Mouse (Mus musculus) thymus, adult 2 months (tissue): ENCODE measurements around the gene Stk16. TPM values are rescaled to one million over a fixed set of nuclear protein-coding genes. Genes with fewer than 3 reads are reported as not detected.
A peak's percentile ranks its signal among the peaks of the same experiment; 100 is the strongest.

Experiments
- DNase-seq: peaks from one replicate; pipeline ENCODE4 v3.0.0; 2021
- H3K27ac ChIP-seq: fragments of 200-500 bp; 2 replicates; pipeline ENCODE4 v1.5.1; 2012; ENCODE audit warnings: low read length, control low read depth; ENCODE audit not compliant: control insufficient read depth, insufficient read depth
- H3K27me3 ChIP-seq: fragments of 200-500 bp; 2 replicates; pipeline ENCODE4 v1.6.1; 2012; ENCODE audit warnings: mild to moderate bottlenecking, low read length, moderate library complexity, mixed read lengths; ENCODE audit not compliant: control insufficient read depth, insufficient read depth
- H3K36me3 ChIP-seq: fragments of 200-500 bp; 2 replicates; pipeline ENCODE4 v1.6.1; 2012; ENCODE audit warnings: mild to moderate bottlenecking, low read length, moderate library complexity; ENCODE audit not compliant: control insufficient read depth, insufficient read depth
- H3K4me1 ChIP-seq: fragments of 200-500 bp; replicated peaks from 2 replicates; pipeline ENCODE4 v1.6.1; 2012; ENCODE audit warnings: low read length; ENCODE audit not compliant: control insufficient read depth, insufficient read depth
- H3K4me3 ChIP-seq: fragments of 200-500 bp; 2 replicates; pipeline ENCODE4 v1.5.1; 2012; ENCODE audit warnings: mild to moderate bottlenecking, low read length, control low read depth, moderate library complexity; ENCODE audit not compliant: control insufficient read depth, insufficient read depth
- CTCF ChIP-seq: fragments of 200-500 bp; IDR thresholded peaks from 2 replicates; pipeline ENCODE4 v1.5.1; 2012; ENCODE audit warnings: mild to moderate bottlenecking, control low read depth, low read length, moderate library complexity, borderline replicate concordance; ENCODE audit not compliant: control insufficient read depth, poor library complexity, insufficient read depth; ENCODE audit errors: extremely low read depth
- POLR2A ChIP-seq: fragments of 200-500 bp; IDR thresholded peaks from 2 replicates; pipeline ENCODE4 v1.6.1; 2012; ENCODE audit warnings: mild to moderate bottlenecking, low read length, control low read depth, moderate library complexity; ENCODE audit not compliant: control insufficient read depth, poor library complexity, insufficient read depth; ENCODE audit errors: extremely low read depth
- WGBS: fragments of 180-500 bp; shearing (Covaris S2); methylation state at CpG from one replicate; pipeline ENCODE4 v1.1.7; 2018; 5-methylcytosine and 5-hydroxymethylcytosine counted together
- polyA plus RNA-seq: library from polyadenylated mRNA; depleted of rRNA; stranded (reverse); fragments of >200 nt; gene quantifications from 2 replicates; pipeline ENCODE4 v1.2.3, GENCODE M21; 2012; rRNA removed

Stk16 gene
- polyA plus RNA-seq, result 340 and 342 TPM in 2 replicates

DNA sequence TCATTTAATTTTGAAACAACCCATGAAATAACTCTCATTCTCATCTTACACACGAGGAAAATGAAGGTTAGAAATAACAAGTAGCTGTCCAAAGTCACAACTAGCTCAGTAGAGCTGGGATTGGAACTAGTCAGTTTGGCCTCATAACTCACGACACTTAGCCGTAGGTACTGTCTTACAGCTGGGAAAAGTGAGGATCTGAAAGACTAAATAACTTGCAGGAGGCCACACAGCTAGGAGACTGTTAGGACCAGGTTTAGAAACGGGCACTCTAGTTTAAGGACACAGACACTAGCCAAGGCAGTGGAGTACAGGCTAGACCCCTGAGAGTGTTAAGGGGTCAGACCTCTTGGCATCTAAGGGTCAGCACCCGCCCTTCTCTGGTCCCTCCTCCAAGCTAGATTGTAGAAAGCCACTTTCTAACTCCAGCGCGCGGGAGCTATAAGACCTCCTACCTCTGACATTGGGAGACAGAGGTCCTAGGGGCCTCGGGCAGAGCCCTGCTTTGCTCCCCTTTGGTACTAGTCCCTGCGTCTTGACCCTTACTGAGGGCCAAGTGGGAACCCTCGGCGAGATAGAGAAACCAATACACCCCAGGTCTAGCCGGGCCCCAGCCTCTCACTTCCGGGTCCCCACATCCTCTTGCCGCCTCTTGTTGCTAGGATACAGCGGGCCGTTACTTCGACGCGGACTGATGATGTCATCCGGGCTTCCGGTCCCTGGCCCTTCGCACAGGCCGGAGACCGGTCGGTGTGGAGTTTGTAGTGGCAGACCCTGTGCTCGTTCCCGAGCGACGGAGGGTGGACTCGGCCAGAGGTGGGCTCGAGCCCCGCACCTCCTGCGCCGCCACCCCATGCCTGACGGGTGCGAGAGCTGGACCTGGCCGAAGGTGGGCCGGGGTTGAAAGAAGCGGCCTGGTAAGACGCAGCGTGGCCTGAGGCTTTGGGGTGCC, at the start of gene Stk16, which contains the start of gene Glb1l:
TSS of gene Stk16 (plus strand) at position 703 of the 952 bp plus-strand sequence.
TSS of gene Glb1l (minus strand) at position 678 of the 952 bp plus-strand sequence.
- peak; percentile 70 for TF ChIP-seq POLR2A
- peak; percentile 16; the same call in 1 of the 2 replicates for TF ChIP-seq CTCF
- Histone ChIP-seq H3K27me3 (no peaks in the 10 kb centered on the region), H3K36me3 (peaks cover 8% of the 10 kb centered on the region), H3K4me1 (peaks cover 47% of the 10 kb centered on the region), H3K4me3 (peak within 1 kb of the TSS; percentile 58), H3K27ac (no peak within 1 kb of the TSS)
- peak; percentile 96 for DNase-seq
- WGBS, result 3% methylated on average over 42 of the region's 42 CpGs

DNA sequence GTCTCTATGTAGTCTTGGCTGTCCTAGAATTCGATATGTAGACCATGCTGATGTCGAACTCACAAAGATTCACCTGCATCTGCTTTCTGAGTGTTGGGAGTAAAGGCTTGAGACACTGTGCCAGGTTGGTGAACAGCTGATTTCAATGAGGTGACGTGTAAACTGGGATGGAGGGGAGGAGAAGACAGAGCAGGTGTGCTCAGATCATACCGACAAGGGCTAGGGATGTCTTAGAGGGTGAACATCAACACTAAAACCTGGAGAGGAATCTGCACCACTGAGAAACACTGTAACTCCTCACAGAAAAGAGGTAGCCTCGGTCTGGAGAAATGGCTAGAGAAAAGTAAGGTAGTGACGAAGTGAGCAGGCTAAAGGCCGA, 42.6 kb upstream of the Stk16 start:
- H3K36me3 ChIP-seq, result peaks cover 9% of the 10 kb centered on the region
- no peaks in the 10 kb centered on the region; the same call in 1 of the 2 replicates for H3K27me3 ChIP-seq
- 8% methylated on average over 7 of the region's 7 CpGs for WGBS
- peak overlapping the region; percentile 65 for H3K4me3 ChIP-seq
- peaks cover 6% of the 10 kb centered on the region for H3K4me1 ChIP-seq
- peak overlapping the region; percentile 66 for H3K27ac ChIP-seq
- no peak for DNase-seq
- TF ChIP-seq CTCF, result no peak
- no peak for TF ChIP-seq POLR2A

DNA sequence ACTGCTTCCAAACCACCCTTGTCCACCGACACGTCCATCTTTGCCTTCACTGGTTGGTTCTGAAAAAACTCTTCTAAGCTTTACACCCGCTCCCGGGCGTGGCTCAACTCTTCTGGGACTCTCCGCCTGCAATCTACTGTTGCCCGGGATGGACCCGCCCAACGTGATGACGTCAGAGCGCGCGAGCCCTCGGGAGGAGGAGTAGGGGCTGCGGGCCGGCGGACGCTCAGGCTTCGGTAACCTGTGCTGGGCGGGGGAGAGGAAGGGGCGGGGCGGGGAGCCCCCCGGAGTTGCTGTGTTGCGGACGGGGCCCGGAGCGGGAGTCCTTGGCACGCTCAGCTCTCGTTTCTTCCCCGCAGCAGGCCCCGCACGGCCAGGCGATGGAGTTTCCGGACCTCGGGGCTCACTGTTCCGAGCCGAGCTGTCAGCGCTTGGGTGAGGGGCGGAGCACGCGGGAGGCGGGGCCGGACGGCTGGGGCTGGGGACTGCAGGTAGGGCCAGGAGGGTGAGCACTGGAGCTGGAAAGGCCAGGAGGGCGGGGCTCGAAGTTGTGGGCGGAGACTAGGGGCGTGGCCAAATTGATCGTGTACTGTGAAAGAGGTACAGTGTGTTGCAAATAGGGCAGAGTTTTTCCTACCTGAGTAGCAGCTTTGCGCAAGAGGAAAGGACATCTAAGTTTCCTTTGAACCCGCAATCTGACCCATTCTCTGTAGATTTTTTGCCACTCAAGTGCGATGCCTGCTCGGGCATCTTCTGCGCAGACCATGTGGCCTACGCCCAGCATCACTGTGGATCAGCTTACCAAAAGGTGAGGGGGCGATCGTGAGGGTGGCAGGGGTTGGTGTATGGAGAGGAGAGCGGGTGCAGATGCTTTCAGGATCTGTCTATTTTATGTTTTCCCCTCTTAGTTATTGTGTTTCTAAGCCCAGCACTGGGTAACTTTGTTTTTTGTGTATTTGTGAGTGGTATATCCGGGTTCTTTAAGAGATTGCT, 41.9 kb upstream of the Stk16 start, which contains the start of gene Zfand2b:
TSS of gene Zfand2b (plus strand) at position 175 of the 993 bp plus-strand sequence.
- Histone ChIP-seq H3K4me3 (peak within 1 kb of the TSS; percentile 65), H3K4me1 (peaks cover 6% of the 10 kb centered on the region), H3K36me3 (peaks cover 9% of the 10 kb centered on the region), H3K27ac (peak within 1 kb of the TSS; percentile 66), H3K27me3 (no peaks in the 10 kb centered on the region; the same call in 1 of the 2 replicates)
- TF ChIP-seq POLR2A, result 0 out of 2 replicates have a peak, but pooled peaks have one; percentile 25
- TF ChIP-seq CTCF, result no peak
- WGBS, result 5% methylated on average over 59 of the region's 59 CpGs
- DNase-seq, result peak; percentile 99

DNA sequence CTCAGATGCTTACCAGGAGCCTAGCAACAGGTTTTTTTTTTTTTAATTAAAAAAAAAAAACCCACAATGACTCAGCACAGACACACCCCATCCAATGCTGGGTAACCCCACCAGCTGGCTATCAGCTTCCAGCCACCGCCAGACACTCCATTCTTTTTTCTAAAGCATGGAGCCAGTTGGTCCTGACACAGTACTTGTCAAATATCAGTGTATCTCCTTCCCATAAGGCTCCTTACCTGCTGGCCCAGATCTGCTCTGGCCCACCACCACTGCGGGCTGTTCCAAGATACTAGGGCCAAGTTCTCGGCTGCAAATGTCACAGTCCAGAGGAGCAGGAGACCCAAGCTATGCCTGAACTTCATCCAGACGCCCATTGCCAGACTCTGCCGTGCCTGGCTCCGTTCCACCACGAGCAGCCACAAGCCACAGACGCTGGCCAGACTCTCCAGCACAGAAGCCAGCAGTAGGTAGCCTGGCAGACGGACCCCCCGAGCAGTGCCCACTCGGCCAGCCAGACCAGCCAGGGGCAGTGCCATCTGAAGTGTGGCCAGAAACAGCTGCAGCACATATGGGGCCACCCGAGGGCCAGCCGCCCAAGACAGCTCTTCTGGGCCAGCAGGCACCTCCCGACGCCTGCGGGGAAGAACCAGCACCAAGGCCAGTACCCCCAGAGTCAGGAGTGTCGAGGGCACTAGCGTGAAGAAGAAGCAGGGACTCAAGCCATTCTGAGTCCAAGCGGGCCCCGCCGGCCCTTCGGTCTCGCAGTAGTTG, 31.1 kb upstream of the Stk16 start:
- DNase-seq, result no peak
- Histone ChIP-seq H3K36me3 (peaks cover 5% of the 10 kb centered on the region; the same call in 1 of the 2 replicates), H3K4me1 (peaks cover 9% of the 10 kb centered on the region), H3K27ac (no peak overlapping the region), H3K4me3 (peak overlapping the region; percentile 79), H3K27me3 (no peaks in the 10 kb centered on the region)
- WGBS, result 3% methylated on average over 23 of the region's 23 CpGs
- no peak for TF ChIP-seq POLR2A
- no peak for TF ChIP-seq CTCF

DNA sequence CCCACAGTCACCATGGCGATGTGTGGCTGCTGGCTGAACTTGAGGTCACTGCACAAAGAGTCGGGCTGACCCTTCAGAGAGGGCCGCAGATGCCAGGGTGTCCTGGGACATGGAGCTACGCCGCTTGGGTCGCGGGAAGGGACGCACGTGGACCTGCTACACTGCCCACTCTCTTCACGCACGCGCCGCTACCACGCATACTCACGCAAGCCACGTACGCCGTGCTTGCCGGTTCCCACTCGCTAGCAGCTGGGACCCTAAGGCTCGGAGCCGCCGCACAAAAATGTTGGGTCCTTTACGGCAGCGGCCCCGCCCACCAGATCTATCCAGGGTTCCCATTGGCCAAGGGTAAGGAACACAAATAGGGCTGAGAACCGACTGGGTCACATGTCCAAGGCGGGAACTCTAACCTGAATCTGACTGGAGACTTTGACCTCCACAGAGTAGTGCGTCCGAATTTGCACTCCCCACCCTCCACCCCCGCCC, 30.5 kb upstream of the Stk16 start, which contains the start of gene Abcb6:
TSS of gene Abcb6 (minus strand) at position 288 of the 486 bp plus-strand sequence.
- Histone ChIP-seq H3K4me3 (peak within 1 kb of the TSS; percentile 79), H3K36me3 (peaks cover 5% of the 10 kb centered on the region; the same call in 1 of the 2 replicates), H3K4me1 (peaks cover 9% of the 10 kb centered on the region), H3K27ac (no peak within 1 kb of the TSS), H3K27me3 (no peaks in the 10 kb centered on the region)
- TF ChIP-seq POLR2A (no peak), CTCF (no peak)
- peak; percentile 85 for DNase-seq
- WGBS, result under 1% methylated on average over 31 of the region's 31 CpGs
